Mouse (Mus musculus) ES-Bruce4 (cell line): ENCODE data around the gene Crocc2. TPM values are rescaled to one million over a fixed set of nuclear protein-coding genes. Genes with fewer than 3 reads are reported as not detected.

ENCODE experiments used
- H3K27ac ChIP-seq: 2 replicates; pipeline ENCODE4 v1.5.1; 2012; ENCODE audit warnings: low read length, inconsistent platforms; ENCODE audit not compliant: insufficient read depth
- H3K27me3 ChIP-seq: 2 replicates; pipeline ENCODE4 v1.6.1; 2012; ENCODE audit warnings: mild to moderate bottlenecking, low read length, inconsistent platforms; ENCODE audit not compliant: control insufficient read depth, poor library complexity, insufficient read depth, severe bottlenecking
- H3K36me3 ChIP-seq: 2 replicates; pipeline ENCODE4 v1.6.1; 2012; ENCODE audit warnings: inconsistent platforms, mild to moderate bottlenecking, low read length, moderate library complexity; ENCODE audit not compliant: control insufficient read depth, poor library complexity, insufficient read depth, severe bottlenecking
- H3K4me1 ChIP-seq: one replicate; pipeline ENCODE4 v1.8.1; 2011; ENCODE audit warnings: low read length; ENCODE audit not compliant: control insufficient read depth, insufficient read depth
- H3K4me3 ChIP-seq: 2 replicates; pipeline ENCODE4 v1.5.1; 2011; ENCODE audit warnings: low read depth, mild to moderate bottlenecking, low read length
- H3K9ac ChIP-seq: 2 replicates; pipeline ENCODE4 v1.6.1; 2012; ENCODE audit warnings: low read depth, mild to moderate bottlenecking, inconsistent platforms; ENCODE audit not compliant: poor library complexity, severe bottlenecking
- H3K9me3 ChIP-seq: replicated peaks from 2 replicates; pipeline ENCODE4 v1.6.1; 2012; ENCODE audit warnings: mild to moderate bottlenecking, low read length, inconsistent platforms; ENCODE audit not compliant: control insufficient read depth, poor library complexity, insufficient read depth, severe bottlenecking
- CTCF ChIP-seq: IDR thresholded peaks from one replicate; pipeline ENCODE4 v1.8.1; 2011; ENCODE audit warnings: low read depth, low read length
- EP300 ChIP-seq: IDR thresholded peaks from 2 replicates; pipeline ENCODE4 v1.6.1; 2011; ENCODE audit warnings: low read depth, low read length; ENCODE audit not compliant: insufficient read depth
- POLR2A ChIP-seq: IDR thresholded peaks from one replicate; pipeline ENCODE4 v1.8.1; 2011; ENCODE audit warnings: low read length; ENCODE audit not compliant: insufficient read depth
- polyA plus RNA-seq: library from polyadenylated mRNA; stranded (reverse); fragments of >200 nt; gene quantifications from 2 replicates; pipeline ENCODE4 v1.2.4, GENCODE M21; 2011; ENCODE audit warnings: low read depth; ENCODE audit not compliant: missing spikeins, insufficient read depth, insufficient read length

The Crocc2 gene
- polyA plus RNA-seq, 1 experiment: 0.09 TPM

DNA sequence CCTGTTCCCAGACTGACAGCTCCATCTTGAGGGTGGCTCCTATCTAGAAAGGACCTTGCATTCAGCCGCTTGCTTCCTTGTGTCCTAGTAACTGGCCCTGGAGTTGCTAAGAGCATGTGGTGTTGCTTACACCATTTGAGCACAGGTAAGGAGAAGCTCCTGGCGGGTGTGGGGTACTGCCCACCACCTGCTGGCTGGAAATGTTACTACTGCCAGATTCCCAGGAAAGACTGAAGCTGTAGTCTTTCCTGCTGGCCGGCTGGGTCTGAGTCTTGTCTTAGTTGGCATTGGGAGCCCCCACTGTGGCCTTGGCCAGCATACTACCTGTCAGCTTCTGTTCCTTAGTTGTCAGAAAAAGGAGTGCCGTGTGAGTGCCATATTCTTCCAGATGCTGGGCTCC, 69.7 kb downstream of the Crocc2 start:
- no peak overlapping the region for H3K4me3 ChIP-seq
- no peak overlapping the region for H3K9ac ChIP-seq
- TF ChIP-seq EP300 (no peak), CTCF (peak; percentile 11)
- H3K36me3 ChIP-seq: no peaks in the 10 kb centered on the region
- H3K9me3 ChIP-seq: no peaks in the 10 kb centered on the region
- no peaks in the 10 kb centered on the region for H3K27me3 ChIP-seq
- H3K4me1 ChIP-seq: no peaks in the 10 kb centered on the region
- H3K27ac ChIP-seq: no peak overlapping the region

GRCm38 (mm10) chr1:93245936-93246335, 77.4 kb downstream of the Crocc2 start:
- Histone ChIP-seq H3K27me3 (no peaks in the 10 kb centered on the region), H3K9me3 (no peaks in the 10 kb centered on the region), H3K36me3 (no peaks in the 10 kb centered on the region), H3K4me3 (no peak overlapping the region), H3K27ac (no peak overlapping the region), H3K9ac (no peak overlapping the region), H3K4me1 (no peaks in the 10 kb centered on the region)
- TF ChIP-seq EP300: no peak
- no peak for TF ChIP-seq POLR2A
- TF ChIP-seq CTCF: no peak

DNA sequence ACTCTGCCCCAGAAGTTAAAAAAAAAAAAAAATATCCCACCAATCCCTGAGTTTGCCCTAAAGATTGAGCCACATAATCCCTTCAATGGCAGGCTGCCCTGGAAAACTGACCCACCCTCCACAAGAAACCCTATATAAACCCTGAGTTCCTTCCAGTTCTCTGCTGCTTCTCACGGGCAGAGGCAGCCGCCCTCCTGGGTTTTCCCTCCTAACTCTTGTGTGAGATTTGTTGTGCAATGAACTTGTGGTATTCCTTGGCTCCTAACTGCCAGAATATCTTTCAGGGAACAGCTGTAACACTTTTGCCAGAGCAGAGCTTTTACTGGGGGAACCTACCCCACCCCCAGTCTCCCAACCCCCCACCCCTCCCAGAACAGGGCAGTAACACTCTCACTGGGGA, 84.1 kb downstream of the Crocc2 start:
- H3K4me3 ChIP-seq: no peak overlapping the region
- H3K4me1 ChIP-seq: no peaks in the 10 kb centered on the region
- H3K27ac ChIP-seq: no peak overlapping the region
- H3K36me3 ChIP-seq: no peaks in the 10 kb centered on the region
- H3K9me3 ChIP-seq: no peaks in the 10 kb centered on the region
- no peak overlapping the region for H3K9ac ChIP-seq
- no peaks in the 10 kb centered on the region for H3K27me3 ChIP-seq
- TF ChIP-seq POLR2A (no peak), CTCF (no peak), EP300 (no peak)

- Histone ChIP-seq H3K27ac (no peak overlapping the region), H3K4me1 (no peaks in the 10 kb centered on the region), H3K9ac (no peak overlapping the region), H3K9me3 (no peaks in the 10 kb centered on the region), H3K27me3 (no peaks in the 10 kb centered on the region), H3K36me3 (no peaks in the 10 kb centered on the region), H3K4me3 (no peak overlapping the region)
- TF ChIP-seq CTCF: no peak
- no peak for TF ChIP-seq POLR2A
- no peak for TF ChIP-seq EP300
These were observed 87.2 kb downstream of the Crocc2 start for GRCm38 (mm10) chr1:93255761-93256160.

GRCm38 (mm10) chr1:93257560-93257959, 89.0 kb downstream of the Crocc2 start:
- H3K9me3 ChIP-seq: no peaks in the 10 kb centered on the region
- TF ChIP-seq CTCF (no peak), EP300 (no peak), POLR2A (no peak)
- H3K27ac ChIP-seq: no peak overlapping the region
- H3K4me1 ChIP-seq: no peaks in the 10 kb centered on the region
- no peak overlapping the region for H3K9ac ChIP-seq
- H3K27me3 ChIP-seq: no peaks in the 10 kb centered on the region
- H3K36me3 ChIP-seq: no peaks in the 10 kb centered on the region
- no peak overlapping the region for H3K4me3 ChIP-seq

GRCm38 (mm10) chr1:93267207-93267606, 98.7 kb downstream of the Crocc2 start:
- Histone ChIP-seq H3K27ac (no peak overlapping the region), H3K9ac (no peak overlapping the region), H3K9me3 (no peaks in the 10 kb centered on the region), H3K4me1 (no peaks in the 10 kb centered on the region), H3K36me3 (no peaks in the 10 kb centered on the region), H3K4me3 (no peak overlapping the region), H3K27me3 (no peaks in the 10 kb centered on the region)
- TF ChIP-seq POLR2A (no peak), EP300 (no peak)
